Mouse (Mus musculus): ENCODE data around the gene Lrrn1.

The Lrrn1 gene

GRCm38 (mm10) chr6:107583759-107584383 is 54.3 kb downstream of the Lrrn1 start:
- no peak for DNase-seq (ENCODE audit: low read depth)

- DNase-seq (ENCODE audit: low read depth): no peak
These were observed 75.6 kb downstream of the Lrrn1 start for GRCm38 (mm10) chr6:107605151-107605550.

DNA sequence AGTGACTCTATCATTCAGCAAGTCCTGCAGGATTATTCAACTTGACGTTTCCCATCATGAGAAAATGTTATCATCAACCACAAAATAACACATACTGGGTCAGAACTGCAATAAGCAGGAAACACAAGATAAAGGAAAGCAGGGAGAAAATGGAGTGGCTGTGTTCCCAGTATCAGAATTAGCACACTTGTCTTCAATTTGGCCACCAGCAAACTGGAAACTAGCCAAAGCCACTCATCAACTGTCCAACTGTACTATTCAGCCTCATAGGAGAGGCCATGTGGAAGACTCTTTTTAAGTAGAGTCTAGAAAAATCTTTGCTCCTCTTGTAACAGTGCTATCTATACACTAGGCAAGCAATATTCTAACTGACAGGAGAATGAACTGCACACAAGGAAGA is 84.7 kb downstream of the Lrrn1 start:
- no peak for DNase-seq (ENCODE audit: low read depth)
